Mouse (Mus musculus) retina, adult 2 months (tissue): ENCODE measurements around the gene Map3k20.

Source experiments
- DNase-seq: peaks from one replicate; pipeline ENCODE4 v3.0.0-alpha.2; 2012; ENCODE audit warnings: low read depth, low spot score

The Map3k20 gene

GRCm38 (mm10) chr2:72285256-72285887 lies at the start of gene Map3k20:
Map3k20 (plus strand) TSS chr2:72285637.
- DNase-seq = no peak

GRCm38 (mm10) chr2:72238421-72238820 lies 47.0 kb upstream of the Map3k20 start:
- no peak for DNase-seq

- no peak for DNase-seq
These were observed 46.5 kb upstream of the Map3k20 start for GRCm38 (mm10) chr2:72238925-72239324.

GRCm38 (mm10) chr2:72239456-72239855 lies 46.0 kb upstream of the Map3k20 start:
- no peak for DNase-seq

- no peak for DNase-seq
These were observed 45.4 kb upstream of the Map3k20 start for GRCm38 (mm10) chr2:72239993-72240392.

- no peak for DNase-seq
These were observed 44.7 kb upstream of the Map3k20 start for GRCm38 (mm10) chr2:72240691-72241090.

- DNase-seq = no peak
These were observed 43.5 kb upstream of the Map3k20 start for GRCm38 (mm10) chr2:72241714-72242472.

- no peak for DNase-seq
These were observed 42.3 kb upstream of the Map3k20 start for GRCm38 (mm10) chr2:72242910-72243675.

- DNase-seq = no peak
These were observed 39.8 kb upstream of the Map3k20 start for GRCm38 (mm10) chr2:72245631-72246030.

GRCm38 (mm10) chr2:72246376-72246775 lies 39.1 kb upstream of the Map3k20 start:
- DNase-seq = no peak

- no peak for DNase-seq
These were observed 37.6 kb upstream of the Map3k20 start for GRCm38 (mm10) chr2:72247819-72248218.

GRCm38 (mm10) chr2:72252510-72253505 lies 32.6 kb upstream of the Map3k20 start:
- no peak for DNase-seq

- no peak for DNase-seq
These were observed 31.6 kb upstream of the Map3k20 start for GRCm38 (mm10) chr2:72253882-72254281.

- DNase-seq = no peak
These were observed 30.4 kb upstream of the Map3k20 start for GRCm38 (mm10) chr2:72254813-72255582.

- no peak for DNase-seq
These were observed 24.7 kb upstream of the Map3k20 start for GRCm38 (mm10) chr2:72260704-72261103.

- no peak for DNase-seq
These were observed 22.5 kb upstream of the Map3k20 start for GRCm38 (mm10) chr2:72262814-72263480.

GRCm38 (mm10) chr2:72267390-72267789 lies 18.0 kb upstream of the Map3k20 start:
- no peak for DNase-seq

GRCm38 (mm10) chr2:72269651-72270341 lies 15.6 kb upstream of the Map3k20 start:
- DNase-seq = no peak

- DNase-seq = no peak
These were observed 7.1 kb upstream of the Map3k20 start for GRCm38 (mm10) chr2:72278247-72278873.
